In genomic region chr11:118222351-118222885, GRCm38 (mm10) we compare ENCODE assay signal across 18 mouse cellular contexts. TPM values are rescaled to one million over a fixed set of nuclear protein-coding genes. Genes with fewer than 3 reads are reported as not detected.
DNase-seq lines count a peak whose midpoint lies in the region; ATAC-seq and TF ChIP-seq lines count a peak whose summit lies in the region.
"Had no signal": no experiment of that assay in that cellular context is flagged by ENCODE, and none has a peak within 500 bp of the region (broad histone marks: within the 10 kb centered on the region; RNA-seq: fewer than 3 reads in every experiment).

No protein-coding gene starts in this region.

- H3K27me3 ChIP-seq in heart, embryonic 10.5 days (ENCODE audit: insufficient read depth, poor library complexity, severe bottlenecking), result no peaks in the 10 kb centered on the region
- H3K27me3 ChIP-seq in kidney, embryonic 14.5 days (ENCODE audit: control insufficient read depth, insufficient read depth, low read length), result no peaks in the 10 kb centered on the region
- no peaks in the 10 kb centered on the region for H3K27me3 ChIP-seq in spleen, adult 2 months (ENCODE audit: control insufficient read depth, insufficient read depth, low read length)
- no peaks in the 10 kb centered on the region for H3K27me3 ChIP-seq in stomach, postnatal 0 days (ENCODE audit: control insufficient read depth, insufficient read depth, low read length)
- no peaks in the 10 kb centered on the region for H3K27me3 ChIP-seq in hindbrain, embryonic 14.5 days (ENCODE audit: control insufficient read depth, insufficient read depth, low read length)
- H3K27me3 ChIP-seq: limb, embryonic 12.5 days had no signal

- TF ChIP-seq CTCF in spleen, adult 2 months (IDR thresholded peaks at IDR 0.05; ENCODE audit: extremely low read depth, insufficient read depth, insufficient read length, insufficient replicate concordance), result no peak
- TF ChIP-seq CTCF in stomach, postnatal 0 days (IDR thresholded peaks at IDR 0.05; ENCODE audit: low read depth), result no peak

- H3K4me1 ChIP-seq in heart, embryonic 10.5 days, result peaks cover 20% of the 10 kb centered on the region
- 0 out of 2 replicates have a peak, but pooled peaks cover 8% of the 10 kb centered on the region for H3K4me1 ChIP-seq in kidney, embryonic 14.5 days (ENCODE audit: control insufficient read depth, insufficient read depth, low read length)
- H3K4me1 ChIP-seq in spleen, adult 2 months (ENCODE audit: control insufficient read depth, insufficient read depth, insufficient read length), result peaks cover 49% of the 10 kb centered on the region
- H3K4me1 ChIP-seq in stomach, postnatal 0 days (replicated peaks; ENCODE audit: control insufficient read depth, insufficient read depth), result no peaks in the 10 kb centered on the region
- H3K4me1 ChIP-seq in hindbrain, embryonic 14.5 days (replicated peaks; ENCODE audit: control insufficient read depth, insufficient read depth, low read length), result no peaks in the 10 kb centered on the region

- no peak overlapping the region for H3K4me3 ChIP-seq in heart, embryonic 10.5 days
- H3K4me3 ChIP-seq in kidney, embryonic 14.5 days (ENCODE audit: low read length), result no peak overlapping the region
- no peak overlapping the region for H3K4me3 ChIP-seq in spleen, adult 2 months (ENCODE audit: extremely low read depth, insufficient read depth, insufficient read length)
- no peak overlapping the region for H3K4me3 ChIP-seq in stomach, postnatal 0 days (ENCODE audit: low read depth, low read length)
- no peak overlapping the region for H3K4me3 ChIP-seq in hindbrain, embryonic 14.5 days (replicated peaks; ENCODE audit: low read length)
- H3K4me3 ChIP-seq: erythroblast, embryonic 14.5 days; left cerebral cortex, adult 2 months; limb, embryonic 12.5 days had no signal

- no peaks in the 10 kb centered on the region for H3K9me3 ChIP-seq in heart, embryonic 10.5 days
- H3K9me3 ChIP-seq in kidney, embryonic 14.5 days (ENCODE audit: control insufficient read depth, low read length), result no peaks in the 10 kb centered on the region
- no peaks in the 10 kb centered on the region for H3K9me3 ChIP-seq in stomach, postnatal 0 days (ENCODE audit: control insufficient read depth, low read length)
- no peaks in the 10 kb centered on the region for H3K9me3 ChIP-seq in hindbrain, embryonic 14.5 days (ENCODE audit: control insufficient read depth, low read length)
- H3K9me3 ChIP-seq: limb, embryonic 12.5 days had no signal

- ATAC-seq in kidney, embryonic 14.5 days (ENCODE audit: low FRiP score, low TSS enrichment), result no peak
- ATAC-seq in stomach, postnatal 0 days (ENCODE audit: low FRiP score, low TSS enrichment), result no peak
- ATAC-seq in hindbrain, embryonic 14.5 days (ENCODE audit: low FRiP score), result no peak
- ATAC-seq: forebrain, postnatal 0 days; hindbrain, embryonic 16.5 days had no signal

- TF ChIP-seq EP300 in stomach, postnatal 0 days (optimal IDR thresholded peaks at IDR 0.05), result no peak

- no peak for TF ChIP-seq POLR2A in spleen, adult 2 months (IDR thresholded peaks at IDR 0.05; ENCODE audit: low read depth, low read length)

- peak overlapping the region; percentile 37; the same call in 1 of the 2 replicates for H3K27ac ChIP-seq in heart, embryonic 10.5 days
- 0 out of 2 replicates have a peak overlapping the region, but pooled peaks have one; percentile 47 for H3K27ac ChIP-seq in kidney, embryonic 14.5 days (ENCODE audit: low read depth, low read length)
- peak overlapping the region; percentile 66 for H3K27ac ChIP-seq in spleen, adult 2 months (ENCODE audit: insufficient read depth, low read length)
- H3K27ac ChIP-seq in stomach, postnatal 0 days (replicated peaks), result 0 out of 2 replicates have a peak overlapping the region, but pooled peaks have one; percentile 13
- no peak overlapping the region for H3K27ac ChIP-seq in hindbrain, embryonic 14.5 days
- H3K27ac ChIP-seq: left cerebral cortex, adult 2 months; limb, embryonic 12.5 days had no signal

- H3K9ac ChIP-seq in kidney, embryonic 14.5 days (ENCODE audit: low read depth, low read length), result no peak overlapping the region
- no peak overlapping the region for H3K9ac ChIP-seq in stomach, postnatal 0 days (ENCODE audit: low read length)
- no peak overlapping the region for H3K9ac ChIP-seq in hindbrain, embryonic 14.5 days
- H3K9ac ChIP-seq: forebrain, postnatal 0 days; limb, embryonic 12.5 days had no signal

- WGBS in heart, embryonic 10.5 days, result 70% methylated on average over 6 of the region's 6 CpGs
- 72% methylated on average over 6 of the region's 6 CpGs for WGBS in kidney, embryonic 14.5 days
- 22% methylated on average over 6 of the region's 6 CpGs for WGBS in spleen, adult 2 months
- 59% methylated on average over 6 of the region's 6 CpGs for WGBS in stomach, postnatal 0 days
- 59% methylated on average over 6 of the region's 6 CpGs for WGBS in hindbrain, embryonic 14.5 days

- H3K4me2 ChIP-seq in kidney, embryonic 14.5 days (replicated peaks; ENCODE audit: low read depth, low read length), result no peak overlapping the region
- no peak overlapping the region for H3K4me2 ChIP-seq in stomach, postnatal 0 days (replicated peaks; ENCODE audit: low read depth)
- no peak overlapping the region for H3K4me2 ChIP-seq in hindbrain, embryonic 14.5 days (replicated peaks)
- H3K4me2 ChIP-seq: limb, embryonic 12.5 days had no signal

- no peak for DNase-seq in heart, embryonic 10.5 days (ENCODE audit: low spot score)
- no peak for DNase-seq in heart, adult 18-20 months
- no peak for DNase-seq in kidney, postnatal 14 days
- DNase-seq in spleen, adult 2 months (ENCODE audit: low read depth in 1 of 2, low spot score in 2 of 2), result no peak
- DNase-seq in spleen, postnatal 14 days (ENCODE audit: low spot score in 2 of 2), result no peak
- DNase-seq in stomach, postnatal 0 days (ENCODE audit: low spot score), result no peak
- DNase-seq in hindbrain, embryonic 14.5 days (ENCODE audit: low spot score), result no peak
- DNase-seq: cerebellum, adult 11-12 months; forebrain, postnatal 0 days; gastrocnemius, postnatal 25 days; lung, adult 2 months; right cerebral cortex, postnatal 14 days; thymus, adult 18-20 months had no signal

- H3K36me3 ChIP-seq in heart, embryonic 10.5 days, result no peaks in the 10 kb centered on the region
- no peaks in the 10 kb centered on the region for H3K36me3 ChIP-seq in kidney, embryonic 14.5 days (ENCODE audit: control insufficient read depth, insufficient read depth, low read length)
- H3K36me3 ChIP-seq in spleen, adult 2 months (ENCODE audit: control insufficient read depth, insufficient read depth, low read length), result no peaks in the 10 kb centered on the region
- no peaks in the 10 kb centered on the region for H3K36me3 ChIP-seq in stomach, postnatal 0 days (ENCODE audit: control insufficient read depth, insufficient read depth, low read length)
- no peaks in the 10 kb centered on the region for H3K36me3 ChIP-seq in hindbrain, embryonic 14.5 days (replicated peaks; ENCODE audit: control insufficient read depth, insufficient read depth)

RNA-seq across cellular contexts. Expression of gene Cyth1, which starts 26.0 kb away (rescaled TPM):
- 15.5 and 15.6 TPM in 2 replicates for polyA plus RNA-seq in heart, embryonic 10.5 days (2016; fragmentation: Nextera tagmentation; extraction: Ambion mirVana)
- total RNA-seq in heart, adult 18-20 months (2021), result 10 to 100 TPM; 54.1 to 63.2 TPM
- polyA plus RNA-seq in kidney, embryonic 14.5 days (2014; fragmentation: Nextera tagmentation; extraction: Ambion mirVana), result 11.4 and 12.4 TPM in 2 replicates
- polyA plus RNA-seq in spleen, adult 2 months (2012; rRNA removed), result 47.7 and 57.3 TPM in 2 replicates
- 13.1 and 13.3 TPM in 2 replicates for polyA plus RNA-seq in stomach, postnatal 0 days (2015; fragmentation: Nextera tagmentation; extraction: Ambion mirVana)
- polyA plus RNA-seq in hindbrain, embryonic 14.5 days (2014; fragmentation: Nextera tagmentation; extraction: Ambion mirVana), result 18.1 and 18.7 TPM in 2 replicates
